Mouse (Mus musculus): ENCODE data around the gene Cdh13. TPM values are rescaled to one million over a fixed set of nuclear protein-coding genes. Genes with fewer than 3 reads are reported as not detected.

The Cdh13 gene
- polyA plus RNA-seq, 1 experiment from 2014 or later = 18.5 TPM

GRCm38 (mm10) chr8:119039358-119039757 lies 755.8 kb downstream of the Cdh13 start:
- no peak overlapping the region for H3K4me3 ChIP-seq (ENCODE audit: low read depth, low read length)
- TF ChIP-seq CTCF (IDR thresholded peaks at IDR 0.05; ENCODE audit: low read depth) = peak; percentile 26
- no peak for TF ChIP-seq EP300 (optimal IDR thresholded peaks at IDR 0.05)

GRCm38 (mm10) chr8:119057876-119058275 lies 774.3 kb downstream of the Cdh13 start:
- WGBS = 76% methylated on average over 5 of the region's 5 CpGs
- no peaks in the 10 kb centered on the region for H3K4me1 ChIP-seq (replicated peaks; ENCODE audit: control insufficient read depth, insufficient read depth)
- TF ChIP-seq EP300 (optimal IDR thresholded peaks at IDR 0.05) (no peak), CTCF (IDR thresholded peaks at IDR 0.05; ENCODE audit: low read depth) (no peak)

More at GRCm38 (mm10) chr8:119039358-119039757, 755.8 kb downstream of the Cdh13 start:
- H3K36me3 ChIP-seq (ENCODE audit: control insufficient read depth, insufficient read depth, low read length) = no peaks in the 10 kb centered on the region
- 86% methylated on average over 2 of the region's 2 CpGs for WGBS
- no peak overlapping the region for H3K27ac ChIP-seq (replicated peaks)
- H3K9ac ChIP-seq (ENCODE audit: low read length) = no peak overlapping the region
- ATAC-seq (ENCODE audit: low FRiP score, low TSS enrichment) (no peak), DNase-seq (ENCODE audit: low spot score) (no peak)
- H3K4me1 ChIP-seq (replicated peaks; ENCODE audit: control insufficient read depth, insufficient read depth) = no peaks in the 10 kb centered on the region
- no peak overlapping the region for H3K4me2 ChIP-seq (replicated peaks; ENCODE audit: low read depth)
- no peaks in the 10 kb centered on the region for H3K27me3 ChIP-seq (ENCODE audit: control insufficient read depth, insufficient read depth, low read length)
- no peaks in the 10 kb centered on the region for H3K9me3 ChIP-seq (ENCODE audit: control insufficient read depth, low read length)

GRCm38 (mm10) chr8:119061671-119062070 lies 778.1 kb downstream of the Cdh13 start:
- no peak overlapping the region for H3K4me3 ChIP-seq (ENCODE audit: low read depth, low read length)
- H3K27ac ChIP-seq (replicated peaks) = no peak overlapping the region
- TF ChIP-seq EP300 (optimal IDR thresholded peaks at IDR 0.05) (no peak), CTCF (IDR thresholded peaks at IDR 0.05; ENCODE audit: low read depth) (no peak)
- no peaks in the 10 kb centered on the region for H3K27me3 ChIP-seq (ENCODE audit: control insufficient read depth, insufficient read depth, low read length)
- H3K9ac ChIP-seq (ENCODE audit: low read length) = no peak overlapping the region
- no peak overlapping the region for H3K4me2 ChIP-seq (replicated peaks; ENCODE audit: low read depth)
- ATAC-seq (ENCODE audit: low FRiP score, low TSS enrichment) (no peak), DNase-seq (ENCODE audit: low spot score) (no peak)
- H3K4me1 ChIP-seq (replicated peaks; ENCODE audit: control insufficient read depth, insufficient read depth) = no peaks in the 10 kb centered on the region
- WGBS = 66% methylated on average over 12 of the region's 12 CpGs
- H3K9me3 ChIP-seq (ENCODE audit: control insufficient read depth, low read length) = no peaks in the 10 kb centered on the region
- H3K36me3 ChIP-seq (ENCODE audit: control insufficient read depth, insufficient read depth, low read length) = no peaks in the 10 kb centered on the region

More at GRCm38 (mm10) chr8:119057876-119058275, 774.3 kb downstream of the Cdh13 start:
- Histone ChIP-seq H3K4me3 (ENCODE audit: low read depth, low read length) (no peak overlapping the region), H3K9me3 (ENCODE audit: control insufficient read depth, low read length) (no peaks in the 10 kb centered on the region), H3K27me3 (ENCODE audit: control insufficient read depth, insufficient read depth, low read length) (no peaks in the 10 kb centered on the region), H3K9ac (ENCODE audit: low read length) (no peak overlapping the region), H3K27ac (replicated peaks) (no peak overlapping the region), H3K4me2 (replicated peaks; ENCODE audit: low read depth) (no peak overlapping the region), H3K36me3 (ENCODE audit: control insufficient read depth, insufficient read depth, low read length) (no peaks in the 10 kb centered on the region)
- ATAC-seq (ENCODE audit: low FRiP score, low TSS enrichment) (no peak), DNase-seq (ENCODE audit: low spot score) (no peak)

GRCm38 (mm10) chr8:119064523-119064922 lies 781.0 kb downstream of the Cdh13 start:
- Histone ChIP-seq H3K9ac (ENCODE audit: low read length) (no peak overlapping the region), H3K27ac (replicated peaks) (no peak overlapping the region), H3K27me3 (ENCODE audit: control insufficient read depth, insufficient read depth, low read length) (no peaks in the 10 kb centered on the region), H3K4me3 (ENCODE audit: low read depth, low read length) (no peak overlapping the region), H3K36me3 (ENCODE audit: control insufficient read depth, insufficient read depth, low read length) (no peaks in the 10 kb centered on the region), H3K4me2 (replicated peaks; ENCODE audit: low read depth) (no peak overlapping the region), H3K9me3 (ENCODE audit: control insufficient read depth, low read length) (no peaks in the 10 kb centered on the region), H3K4me1 (replicated peaks; ENCODE audit: control insufficient read depth, insufficient read depth) (no peaks in the 10 kb centered on the region)
- ATAC-seq (ENCODE audit: low FRiP score, low TSS enrichment) (no peak), DNase-seq (ENCODE audit: low spot score) (peak; percentile 41)
- TF ChIP-seq EP300 (optimal IDR thresholded peaks at IDR 0.05) = no peak
- peak; percentile 89 for TF ChIP-seq CTCF (IDR thresholded peaks at IDR 0.05; ENCODE audit: low read depth)
- 16% methylated on average over 11 of the region's 11 CpGs for WGBS

GRCm38 (mm10) chr8:119072291-119072690 lies 788.8 kb downstream of the Cdh13 start:
- Histone ChIP-seq H3K4me3 (ENCODE audit: low read depth, low read length) (no peak overlapping the region), H3K4me2 (replicated peaks; ENCODE audit: low read depth) (no peak overlapping the region), H3K36me3 (ENCODE audit: control insufficient read depth, insufficient read depth, low read length) (no peaks in the 10 kb centered on the region), H3K27me3 (ENCODE audit: control insufficient read depth, insufficient read depth, low read length) (no peaks in the 10 kb centered on the region), H3K27ac (replicated peaks) (no peak overlapping the region), H3K9me3 (ENCODE audit: control insufficient read depth, low read length) (no peaks in the 10 kb centered on the region), H3K4me1 (replicated peaks; ENCODE audit: control insufficient read depth, insufficient read depth) (no peaks in the 10 kb centered on the region), H3K9ac (ENCODE audit: low read length) (no peak overlapping the region)
- ATAC-seq (ENCODE audit: low FRiP score, low TSS enrichment) = no peak
- TF ChIP-seq EP300 (optimal IDR thresholded peaks at IDR 0.05) = no peak
- no peak for TF ChIP-seq CTCF (IDR thresholded peaks at IDR 0.05; ENCODE audit: low read depth)
- WGBS = 75% methylated on average over 6 of the region's 6 CpGs
- DNase-seq (ENCODE audit: low spot score) = no peak

- WGBS = 87% methylated on average over 8 of the region's 8 CpGs
- H3K27me3 ChIP-seq (ENCODE audit: control insufficient read depth, insufficient read depth, low read length) = no peaks in the 10 kb centered on the region
- H3K27ac ChIP-seq (replicated peaks) = no peak overlapping the region
These were observed 801.5 kb downstream of the Cdh13 start for GRCm38 (mm10) chr8:119085022-119085421.

More at GRCm38 (mm10) chr8:119085022-119085421, 801.5 kb downstream of the Cdh13 start:
- H3K9ac ChIP-seq (ENCODE audit: low read length) = no peak overlapping the region
- DNase-seq (ENCODE audit: low spot score) = no peak
- H3K4me3 ChIP-seq (ENCODE audit: low read depth, low read length) = no peak overlapping the region
- H3K4me2 ChIP-seq (replicated peaks; ENCODE audit: low read depth) = no peak overlapping the region
- no peaks in the 10 kb centered on the region for H3K36me3 ChIP-seq (ENCODE audit: control insufficient read depth, insufficient read depth, low read length)
- ATAC-seq (ENCODE audit: low FRiP score, low TSS enrichment) = no peak
- no peaks in the 10 kb centered on the region for H3K9me3 ChIP-seq (ENCODE audit: control insufficient read depth, low read length)
- no peaks in the 10 kb centered on the region for H3K4me1 ChIP-seq (replicated peaks; ENCODE audit: control insufficient read depth, insufficient read depth)
- TF ChIP-seq EP300 (optimal IDR thresholded peaks at IDR 0.05) (no peak), CTCF (IDR thresholded peaks at IDR 0.05; ENCODE audit: low read depth) (no peak)

All from stomach, postnatal 0 days (tissue).